ENCODE assay signal across 9 mouse cellular contexts in genomic region chr7:125310971-125311370, GRCm38 (mm10).
DNase-seq lines count a peak whose midpoint lies in the region; ATAC-seq and TF ChIP-seq lines count a peak whose summit lies in the region.
"Had no signal": no experiment of that assay in that cellular context is flagged by ENCODE, and none has a peak within 500 bp of the region (broad histone marks: within the 10 kb centered on the region; RNA-seq: fewer than 3 reads in every experiment).

No protein-coding gene starts in this region.

- no peaks in the 10 kb centered on the region for H3K27me3 ChIP-seq in hindbrain, postnatal 0 days (ENCODE audit: insufficient read depth, low read length)
- no peaks in the 10 kb centered on the region for H3K27me3 ChIP-seq in hindbrain, embryonic 11.5 days (ENCODE audit: control insufficient read depth, insufficient read depth, low read length)

- H3K9me3 ChIP-seq in hindbrain, postnatal 0 days (ENCODE audit: low read length), result no peaks in the 10 kb centered on the region
- H3K9me3 ChIP-seq in hindbrain, embryonic 11.5 days (ENCODE audit: control insufficient read depth, low read length), result no peaks in the 10 kb centered on the region

- H3K27ac ChIP-seq in hindbrain, postnatal 0 days, result no peak overlapping the region
- no peak overlapping the region for H3K27ac ChIP-seq in hindbrain, embryonic 11.5 days (ENCODE audit: low read depth, low read length)
- H3K27ac ChIP-seq in gastrocnemius, adult 2 months, result no peak overlapping the region

- no peak for TF ChIP-seq CTCF in hindbrain, postnatal 0 days (IDR thresholded peaks at IDR 0.05; ENCODE audit: low read depth)
- no peak for TF ChIP-seq CTCF in gastrocnemius, adult 2 months (IDR thresholded peaks at IDR 0.05)

- no peak overlapping the region for H3K9ac ChIP-seq in hindbrain, postnatal 0 days (replicated peaks; ENCODE audit: low read length)
- H3K9ac ChIP-seq in hindbrain, embryonic 11.5 days (ENCODE audit: low read depth, low read length), result no peak overlapping the region

- no peaks in the 10 kb centered on the region for H3K4me1 ChIP-seq in hindbrain, postnatal 0 days (ENCODE audit: insufficient read depth, low read length)
- H3K4me1 ChIP-seq in hindbrain, embryonic 11.5 days (replicated peaks; ENCODE audit: control insufficient read depth, insufficient read depth, low read length), result no peaks in the 10 kb centered on the region

- intact Hi-C loops in left cerebral cortex, postnatal 25 days (cut with DNase I), result loop anchor here (5.0 kb wide), 1 partner anchor 81 kb away; no protein-coding TSS in a partner anchor
- intact Hi-C loops in gastrocnemius, adult 2 months (cut with DNase I), result no loop called here

- no peak overlapping the region for H3K4me2 ChIP-seq in hindbrain, postnatal 0 days (ENCODE audit: low read depth, low read length)
- H3K4me2 ChIP-seq in hindbrain, embryonic 11.5 days (replicated peaks; ENCODE audit: low read depth, low read length), result no peak overlapping the region

- ATAC-seq in hindbrain, postnatal 0 days, result peak; percentile 47; the same call in 1 of the 2 replicates
- ATAC-seq in hindbrain, embryonic 11.5 days (ENCODE audit: low FRiP score), result no peak

- H3K36me3 ChIP-seq in hindbrain, postnatal 0 days (ENCODE audit: insufficient read depth, low read length), result no peaks in the 10 kb centered on the region
- H3K36me3 ChIP-seq in hindbrain, embryonic 11.5 days (ENCODE audit: control insufficient read depth, insufficient read depth, low read length), result no peaks in the 10 kb centered on the region

- no peak overlapping the region for H3K4me3 ChIP-seq in hindbrain, postnatal 0 days (ENCODE audit: low read length)
- no peak overlapping the region for H3K4me3 ChIP-seq in hindbrain, embryonic 11.5 days (ENCODE audit: low read depth, low read length)
- H3K4me3 ChIP-seq in gastrocnemius, adult 2 months, result no peak overlapping the region

- DNase-seq in hindbrain, postnatal 0 days (ENCODE audit: low spot score), result peak; percentile 53
- no peak for DNase-seq in hindbrain, embryonic 11.5 days (ENCODE audit: low spot score)
- peak; percentile 10 to 20 for DNase-seq in cerebellum, adult 18-20 months
- DNase-seq in layer of hippocampus, adult 11-12 months (ENCODE audit: low spot score), result peak; percentile 52
- DNase-seq in left cerebral cortex, postnatal 25 days (ENCODE audit: low spot score in 2 of 2), result peak; percentile 5 to 57
- no peak for DNase-seq in gastrocnemius, adult 2 months
- DNase-seq in kidney, postnatal 14 days, result no peak
- DNase-seq: kidney, postnatal 25 days; thymus, postnatal 25 days had no signal

- 46% methylated on average over 4 of the region's 4 CpGs for WGBS in hindbrain, postnatal 0 days
- 86% methylated on average over 4 of the region's 4 CpGs for WGBS in hindbrain, embryonic 11.5 days

Comparison
In these comparisons a context has a peak if more than half of its experiments do, and no peak if none do; other contexts are left out.
1. DNase-seq: peak in hindbrain, postnatal 0 days (single experiment), cerebellum, adult 18-20 months (2 of 2), layer of hippocampus, adult 11-12 months (single experiment) and left cerebral cortex, postnatal 25 days (2 of 2); none in hindbrain, embryonic 11.5 days (single experiment), gastrocnemius, adult 2 months (single experiment) and kidney, postnatal 14 days (single experiment).